Mouse (Mus musculus): Measurements from ENCODE around the gene Hist1h1e. TPM values are rescaled to one million over a fixed set of nuclear protein-coding genes. Genes with fewer than 3 reads are reported as not detected.
"Not testable (repeated sequence)": the region's sequence is repeated elsewhere in the genome, so short reads cannot be mapped to it uniquely, and the experiment has no call there.

Gene Hist1h1e
- total RNA-seq, 2 experiments from 2014 or later: 468 to 717 TPM

DNA sequence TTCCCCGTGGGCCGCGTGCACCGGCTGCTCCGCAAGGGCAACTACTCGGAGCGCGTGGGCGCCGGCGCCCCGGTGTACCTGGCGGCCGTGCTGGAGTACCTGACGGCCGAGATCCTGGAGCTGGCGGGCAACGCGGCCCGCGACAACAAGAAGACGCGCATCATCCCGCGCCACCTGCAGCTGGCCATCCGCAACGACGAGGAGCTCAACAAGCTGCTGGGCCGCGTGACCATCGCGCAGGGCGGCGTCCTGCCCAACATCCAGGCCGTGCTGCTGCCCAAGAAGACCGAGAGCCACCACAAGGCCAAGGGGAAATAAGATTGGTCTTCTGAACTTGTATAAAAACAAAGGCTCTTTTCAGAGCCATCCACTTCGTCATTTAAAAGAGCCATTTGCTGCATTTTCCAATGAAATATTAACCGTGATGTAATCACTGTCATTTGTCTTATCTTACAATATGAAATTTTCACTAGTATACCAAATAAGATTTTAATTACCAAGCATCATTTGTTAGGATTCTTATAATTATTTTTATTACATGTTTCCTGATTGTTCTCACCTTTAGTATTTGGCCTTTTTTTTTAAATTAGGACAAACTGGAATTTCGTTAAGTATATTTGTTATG, 47.7 kb downstream of the Hist1h1e start:
- ATAC-seq (replicated peaks; ENCODE audit: low FRiP score, poor library complexity, severe bottlenecking): not testable (repeated sequence)

DNA sequence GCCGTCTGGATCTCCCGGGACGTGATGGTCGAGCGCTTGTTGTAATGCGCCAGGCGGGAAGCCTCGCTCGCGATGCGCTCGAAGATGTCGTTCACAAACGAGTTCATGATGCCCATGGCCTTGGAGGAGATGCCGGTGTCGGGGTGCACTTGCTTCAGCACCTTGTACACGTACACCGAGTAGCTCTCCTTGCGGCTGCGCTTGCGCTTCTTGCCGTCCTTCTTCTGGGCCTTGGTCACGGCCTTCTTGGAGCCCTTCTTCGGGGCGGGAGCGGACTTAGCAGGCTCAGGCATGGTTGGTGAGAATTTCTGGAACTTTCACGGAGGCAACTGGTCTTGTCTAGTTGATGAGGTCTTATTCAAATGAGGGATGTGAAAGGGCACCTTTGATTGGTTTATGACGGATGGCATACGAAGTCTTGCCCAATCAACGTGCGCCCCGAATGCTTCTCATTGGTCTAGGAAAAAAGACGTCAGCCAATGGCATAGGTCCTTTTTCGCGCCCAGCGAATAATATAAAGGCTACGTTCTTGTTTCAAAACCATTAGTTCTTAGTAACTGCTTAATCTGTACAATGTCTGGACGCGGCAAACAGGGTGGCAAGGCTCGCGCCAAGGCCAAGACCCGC, 48.3 kb downstream of the Hist1h1e start, which contains the start of the genes Hist1h2bf and Hist1h2ad:
Gene Hist1h2bf, minus strand, starts transcription at position 299 of the 627 bp plus-strand sequence.
Gene Hist1h2ad, plus strand, starts transcription at position 484 of the 627 bp plus-strand sequence.
- ATAC-seq (replicated peaks; ENCODE audit: low FRiP score, poor library complexity, severe bottlenecking): peak; percentile 73

GRCm38 (mm10) chr13:23573034-23573897, 49.1 kb downstream of the Hist1h1e start:
- not testable (repeated sequence) for ATAC-seq (replicated peaks; ENCODE audit: low FRiP score, poor library complexity, severe bottlenecking)

GRCm38 (mm10) chr13:23572218-23573033, 49.9 kb downstream of the Hist1h1e start:
- 0 out of 2 replicates have a peak, but pooled peaks have one; percentile 12 for ATAC-seq (replicated peaks; ENCODE audit: low FRiP score, poor library complexity, severe bottlenecking)

- ATAC-seq (replicated peaks; ENCODE audit: low FRiP score, poor library complexity, severe bottlenecking): not testable (repeated sequence)
Observed at GRCm38 (mm10) chr13:23571504-23572217, 50.7 kb downstream of the Hist1h1e start.

DNA sequence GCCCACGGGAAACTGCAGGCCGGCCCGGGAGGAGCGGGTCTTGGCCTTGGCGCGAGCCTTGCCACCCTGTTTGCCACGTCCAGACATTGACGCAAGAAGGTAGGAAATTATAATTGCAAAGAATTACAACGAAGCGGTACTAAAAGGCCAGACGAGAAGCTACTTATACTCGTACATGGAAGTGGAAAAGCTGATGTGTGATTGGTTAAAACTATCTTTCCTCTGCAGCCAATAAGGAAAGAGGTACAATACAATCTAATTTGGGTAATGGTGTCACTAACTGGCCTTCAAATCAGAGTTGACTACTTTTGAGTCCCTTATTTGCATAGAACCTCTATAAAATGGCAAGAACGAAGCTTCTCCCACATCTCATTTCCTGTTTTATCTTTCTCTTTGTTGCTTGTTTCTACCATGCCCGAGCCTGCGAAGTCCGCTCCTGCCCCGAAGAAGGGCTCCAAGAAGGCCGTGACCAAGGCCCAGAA, 51.3 kb downstream of the Hist1h1e start, which contains the start of the genes Hist1h2ae and Hist1h2bg:
Gene Hist1h2ae, minus strand, starts transcription at position 199 of the 482 bp plus-strand sequence.
Gene Hist1h2bg, plus strand, starts transcription at position 375 of the 482 bp plus-strand sequence.
- peak; percentile 79 for ATAC-seq (replicated peaks; ENCODE audit: low FRiP score, poor library complexity, severe bottlenecking)

Other genes starting within 250 kb of the Hist1h1e start
Only the 30 nearest of the 36 such genes appear.
- gene Btn2a2, start 133.7 kb downstream of the Hist1h1e start, total RNA-seq (2015; ENCODE audit: low replicate concordance): not detected in 2 replicates
- gene Btn2a2, start 133.7 kb downstream of the Hist1h1e start, total RNA-seq (2017; ENCODE audit: low replicate concordance): not detected in 2 replicates
- gene Hist1h4h, start 91.5 kb downstream of the Hist1h1e start, total RNA-seq (2015; ENCODE audit: low replicate concordance): 19.8 and 50.6 TPM in 2 replicates
- 443 and 524 TPM in 2 replicates for gene Hist1h4h, start 91.5 kb downstream of the Hist1h1e start, total RNA-seq (2017; ENCODE audit: low replicate concordance)
- gene Hist1h2af, start 88.7 kb downstream of the Hist1h1e start, total RNA-seq (2015; ENCODE audit: low replicate concordance): 20.7 and 32.7 TPM in 2 replicates
- 925 and 1,298 TPM in 2 replicates for gene Hist1h2af, start 88.7 kb downstream of the Hist1h1e start, total RNA-seq (2017; ENCODE audit: low replicate concordance)
- gene Hist1h3g, start 87.1 kb downstream of the Hist1h1e start, total RNA-seq (2015; ENCODE audit: low replicate concordance): 74.4 and 97.2 TPM in 2 replicates
- gene Hist1h3g, start 87.1 kb downstream of the Hist1h1e start, total RNA-seq (2017; ENCODE audit: low replicate concordance): 54.5 and 131 TPM in 2 replicates
- 13.4 and 18.2 TPM in 2 replicates for gene Hist1h2bh, start 79.2 kb downstream of the Hist1h1e start, total RNA-seq (2015; ENCODE audit: low replicate concordance)
- gene Hist1h2bh, start 79.2 kb downstream of the Hist1h1e start, total RNA-seq (2017; ENCODE audit: low replicate concordance): 63.0 and 67.3 TPM in 2 replicates
- gene Hist1h3f, start 78.5 kb downstream of the Hist1h1e start, total RNA-seq (2015; ENCODE audit: low replicate concordance): 12.7 and 21.7 TPM in 2 replicates
- gene Hist1h3f, start 78.5 kb downstream of the Hist1h1e start, total RNA-seq (2017; ENCODE audit: low replicate concordance): 51.2 and 57.7 TPM in 2 replicates
- gene Hist1h4f, start 70.9 kb downstream of the Hist1h1e start, total RNA-seq (2015; ENCODE audit: low replicate concordance): 55.5 and 68.5 TPM in 2 replicates
- gene Hist1h4f, start 70.9 kb downstream of the Hist1h1e start, total RNA-seq (2017; ENCODE audit: low replicate concordance): 1,011 and 1,279 TPM in 2 replicates
- 14.6 and 16.7 TPM in 2 replicates for gene Hist1h1d, start 69.3 kb downstream of the Hist1h1e start, total RNA-seq (2015; ENCODE audit: low replicate concordance)
- 170 and 238 TPM in 2 replicates for gene Hist1h1d, start 69.3 kb downstream of the Hist1h1e start, total RNA-seq (2017; ENCODE audit: low replicate concordance)
- 37.3 and 49.5 TPM in 2 replicates for gene Hist1h3e, start 60.2 kb downstream of the Hist1h1e start, total RNA-seq (2015; ENCODE audit: low replicate concordance)
- gene Hist1h3e, start 60.2 kb downstream of the Hist1h1e start, total RNA-seq (2017; ENCODE audit: low replicate concordance): 84.7 and 92.0 TPM in 2 replicates
- gene Hist1h2ae, start 51.3 kb downstream of the Hist1h1e start, total RNA-seq (2015; ENCODE audit: low replicate concordance): 1.7 TPM in 1 of 2 replicates, not detected in the other
- 122 and 175 TPM in 2 replicates for gene Hist1h2ae, start 51.3 kb downstream of the Hist1h1e start, total RNA-seq (2017; ENCODE audit: low replicate concordance)
- 170 and 206 TPM in 2 replicates for gene Hist1h2bg, start 51.2 kb downstream of the Hist1h1e start, total RNA-seq (2015; ENCODE audit: low replicate concordance)
- 470 and 670 TPM in 2 replicates for gene Hist1h2bg, start 51.2 kb downstream of the Hist1h1e start, total RNA-seq (2017; ENCODE audit: low replicate concordance)
- gene Hist1h2bf, start 48.4 kb downstream of the Hist1h1e start, total RNA-seq (2015; ENCODE audit: low replicate concordance): 208 and 222 TPM in 2 replicates
- gene Hist1h2bf, start 48.4 kb downstream of the Hist1h1e start, total RNA-seq (2017; ENCODE audit: low replicate concordance): 253 and 407 TPM in 2 replicates
- not detected in 2 replicates for gene Hist1h2ad, start 48.2 kb downstream of the Hist1h1e start, total RNA-seq (2015; ENCODE audit: low replicate concordance)
- 370 and 678 TPM in 2 replicates for gene Hist1h2ad, start 48.2 kb downstream of the Hist1h1e start, total RNA-seq (2017; ENCODE audit: low replicate concordance)
- gene Hist1h3d, start 46.8 kb downstream of the Hist1h1e start, total RNA-seq (2015; ENCODE audit: low replicate concordance): 52.8 and 69.6 TPM in 2 replicates
- 50.4 and 63.8 TPM in 2 replicates for gene Hist1h3d, start 46.8 kb downstream of the Hist1h1e start, total RNA-seq (2017; ENCODE audit: low replicate concordance)
- gene Hist1h4d, start 41.0 kb downstream of the Hist1h1e start, total RNA-seq (2015; ENCODE audit: low replicate concordance): 243 and 262 TPM in 2 replicates
- gene Hist1h4d, start 41.0 kb downstream of the Hist1h1e start, total RNA-seq (2017; ENCODE audit: low replicate concordance): 403 and 449 TPM in 2 replicates
- gene Hist1h2be, start 1.4 kb downstream of the Hist1h1e start, total RNA-seq (2015; ENCODE audit: low replicate concordance): 6.7 and 17.6 TPM in 2 replicates
- 69.9 and 74.3 TPM in 2 replicates for gene Hist1h2be, start 1.4 kb downstream of the Hist1h1e start, total RNA-seq (2017; ENCODE audit: low replicate concordance)
- 5.6 and 12.3 TPM in 2 replicates for gene Hist1h2ac, start 61.4 kb upstream of the Hist1h1e start, total RNA-seq (2015; ENCODE audit: low replicate concordance)
- gene Hist1h2ac, start 61.4 kb upstream of the Hist1h1e start, total RNA-seq (2017; ENCODE audit: low replicate concordance): 55.5 and 70.6 TPM in 2 replicates
- 44.9 and 49.2 TPM in 2 replicates for gene Hist1h2bc, start 61.6 kb upstream of the Hist1h1e start, total RNA-seq (2015; ENCODE audit: low replicate concordance)
- 164 and 206 TPM in 2 replicates for gene Hist1h2bc, start 61.6 kb upstream of the Hist1h1e start, total RNA-seq (2017; ENCODE audit: low replicate concordance)
- gene Hist1h1t, start 73.3 kb upstream of the Hist1h1e start, total RNA-seq (2015; ENCODE audit: low replicate concordance): not detected in 2 replicates
- 1.9 and 2.0 TPM in 2 replicates for gene Hist1h1t, start 73.3 kb upstream of the Hist1h1e start, total RNA-seq (2017; ENCODE audit: low replicate concordance)
- 59.8 and 77.5 TPM in 2 replicates for gene Hist1h4c, start 75.9 kb upstream of the Hist1h1e start, total RNA-seq (2015; ENCODE audit: low replicate concordance)
- 249 and 402 TPM in 2 replicates for gene Hist1h4c, start 75.9 kb upstream of the Hist1h1e start, total RNA-seq (2017; ENCODE audit: low replicate concordance)
- 5.0 and 17.9 TPM in 2 replicates for gene Hfe, start 88.3 kb upstream of the Hist1h1e start, total RNA-seq (2015; ENCODE audit: low replicate concordance)
- gene Hfe, start 88.3 kb upstream of the Hist1h1e start, total RNA-seq (2017; ENCODE audit: low replicate concordance): 2.0 and 4.5 TPM in 2 replicates
- gene Hist1h1c, start 116.2 kb upstream of the Hist1h1e start, total RNA-seq (2015; ENCODE audit: low replicate concordance): 188 and 215 TPM in 2 replicates
- gene Hist1h1c, start 116.2 kb upstream of the Hist1h1e start, total RNA-seq (2017; ENCODE audit: low replicate concordance): 1,447 and 1,942 TPM in 2 replicates
- gene Hist1h3c, start 123.0 kb upstream of the Hist1h1e start, total RNA-seq (2015; ENCODE audit: low replicate concordance): 41.1 and 59.8 TPM in 2 replicates
- 178 and 330 TPM in 2 replicates for gene Hist1h3c, start 123.0 kb upstream of the Hist1h1e start, total RNA-seq (2017; ENCODE audit: low replicate concordance)
- 79.4 and 128 TPM in 2 replicates for gene Hist1h2bb, start 124.2 kb upstream of the Hist1h1e start, total RNA-seq (2015; ENCODE audit: low replicate concordance)
- gene Hist1h2bb, start 124.2 kb upstream of the Hist1h1e start, total RNA-seq (2017; ENCODE audit: low replicate concordance): 1,415 and 1,638 TPM in 2 replicates
- 12.5 and 24.5 TPM in 2 replicates for gene Hist1h2ab, start 128.6 kb upstream of the Hist1h1e start, total RNA-seq (2015; ENCODE audit: low replicate concordance)
- gene Hist1h2ab, start 128.6 kb upstream of the Hist1h1e start, total RNA-seq (2017; ENCODE audit: low replicate concordance): 1,181 and 1,326 TPM in 2 replicates
- 179 and 183 TPM in 2 replicates for gene Hist1h3b, start 129.7 kb upstream of the Hist1h1e start, total RNA-seq (2015; ENCODE audit: low replicate concordance)
- gene Hist1h3b, start 129.7 kb upstream of the Hist1h1e start, total RNA-seq (2017; ENCODE audit: low replicate concordance): 251 and 270 TPM in 2 replicates
- gene Hist1h4b, start 134.5 kb upstream of the Hist1h1e start, total RNA-seq (2015; ENCODE audit: low replicate concordance): 50.5 and 52.2 TPM in 2 replicates
- gene Hist1h4b, start 134.5 kb upstream of the Hist1h1e start, total RNA-seq (2017; ENCODE audit: low replicate concordance): 150 and 446 TPM in 2 replicates
- gene Hist1h4a, start 138.7 kb upstream of the Hist1h1e start, total RNA-seq (2015; ENCODE audit: low replicate concordance): 15.4 and 15.7 TPM in 2 replicates
- 211 and 254 TPM in 2 replicates for gene Hist1h4a, start 138.7 kb upstream of the Hist1h1e start, total RNA-seq (2017; ENCODE audit: low replicate concordance)
- 26.3 and 29.6 TPM in 2 replicates for gene Hist1h3a, start 139.8 kb upstream of the Hist1h1e start, total RNA-seq (2015; ENCODE audit: low replicate concordance)
- 171 and 175 TPM in 2 replicates for gene Hist1h3a, start 139.8 kb upstream of the Hist1h1e start, total RNA-seq (2017; ENCODE audit: low replicate concordance)
- 106 and 128 TPM in 2 replicates for gene Hist1h1a, start 141.1 kb upstream of the Hist1h1e start, total RNA-seq (2015; ENCODE audit: low replicate concordance)
- gene Hist1h1a, start 141.1 kb upstream of the Hist1h1e start, total RNA-seq (2017; ENCODE audit: low replicate concordance): 1,089 and 2,054 TPM in 2 replicates

Data from erythroblast, adult 5-6 weeks (primary cell).